Mouse (Mus musculus) heart, adult 18-20 months (tissue): Measurements from ENCODE around the gene Mtr. TPM values are rescaled to one million over a fixed set of nuclear protein-coding genes. Genes with fewer than 3 reads are reported as not detected.

ENCODE experiments used
- DNase-seq, 2 experiments: peaks; one replicate each; pipeline ENCODE4 v3.0.0; 2021 to 2022; ENCODE audit warnings: mixed read lengths in 1 of 2
- long read RNA-seq, 2 experiments: library from polyadenylated mRNA; stranded (forward); transcript quantifications; one replicate each; pipeline ENCODE4 v2.0.0; 2021
- total RNA-seq, 2 experiments: library from RNA; stranded (reverse); gene quantifications; 2 replicates each; pipeline ENCODE4 v1.2.3; 2021

The Mtr gene
- total RNA-seq: 100 to 1,000 TPM in 1 of 2 experiments, 10 to 100 TPM in 1; 95.0 to 113 TPM
- long read RNA-seq, experiment 1, full-length matches to known transcripts: 4 of 30 reads
- long read RNA-seq, experiment 1, partial matches to known transcripts: 13 of 30 reads
- long read RNA-seq, experiment 1, other reads (novel, unspliced or antisense): 13 of 30 reads
- long read RNA-seq, experiment 2, partial matches to known transcripts: 4 of 15 reads
- long read RNA-seq, experiment 2, other reads (novel, unspliced or antisense): 11 of 15 reads

DNA sequence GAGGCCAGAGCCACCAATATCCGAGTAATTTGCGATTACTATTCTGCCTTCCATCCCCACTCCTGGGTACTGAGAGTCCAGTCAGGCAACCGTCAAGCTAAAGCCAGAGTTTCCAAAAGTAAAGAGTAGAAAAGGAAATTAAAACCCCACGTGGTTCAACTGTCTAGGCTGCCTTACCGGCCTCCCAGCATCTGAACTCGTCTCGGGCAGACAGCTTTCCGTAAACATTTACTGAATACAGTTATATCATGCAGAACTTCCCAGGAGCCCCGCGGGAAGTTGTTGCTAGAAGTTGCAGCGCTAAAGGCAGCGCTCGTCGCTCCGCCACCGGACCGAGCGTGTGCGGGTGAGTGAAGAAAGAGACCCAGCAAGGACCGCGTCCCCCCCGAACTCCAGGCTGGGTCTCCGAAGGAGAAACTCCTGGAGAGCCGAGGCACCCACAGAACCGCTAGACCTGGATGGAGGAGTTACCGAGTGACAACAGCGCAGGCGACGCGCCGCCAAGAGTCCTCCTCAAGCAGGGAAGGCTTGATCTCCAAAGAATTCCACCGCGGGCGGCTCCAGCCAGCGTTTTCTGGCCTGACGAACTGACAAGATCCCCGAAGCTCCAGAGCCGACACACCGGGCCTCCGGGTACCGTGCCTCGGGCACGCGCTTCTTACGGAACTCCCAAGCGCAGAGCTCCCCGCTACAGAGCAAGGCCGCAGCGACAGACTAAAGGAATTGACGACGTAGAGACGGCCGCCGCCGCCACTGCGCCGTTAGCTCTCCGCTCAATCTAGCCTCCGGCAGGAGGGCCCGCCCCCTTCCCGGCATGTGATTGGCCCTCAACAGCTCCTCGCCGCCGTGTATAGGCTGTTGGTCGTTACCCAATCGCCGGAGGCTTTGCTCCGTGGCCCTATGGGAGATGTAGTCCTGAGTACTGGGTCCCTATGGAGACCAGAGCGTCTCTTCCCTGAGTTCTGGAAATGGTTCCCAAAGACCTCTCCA lies at the start of gene Mtr:
Gene Mtr (minus strand): TSS at position 723 of the 990 bp plus-strand sequence.
- peak; percentile 94 to 98 for DNase-seq

DNA sequence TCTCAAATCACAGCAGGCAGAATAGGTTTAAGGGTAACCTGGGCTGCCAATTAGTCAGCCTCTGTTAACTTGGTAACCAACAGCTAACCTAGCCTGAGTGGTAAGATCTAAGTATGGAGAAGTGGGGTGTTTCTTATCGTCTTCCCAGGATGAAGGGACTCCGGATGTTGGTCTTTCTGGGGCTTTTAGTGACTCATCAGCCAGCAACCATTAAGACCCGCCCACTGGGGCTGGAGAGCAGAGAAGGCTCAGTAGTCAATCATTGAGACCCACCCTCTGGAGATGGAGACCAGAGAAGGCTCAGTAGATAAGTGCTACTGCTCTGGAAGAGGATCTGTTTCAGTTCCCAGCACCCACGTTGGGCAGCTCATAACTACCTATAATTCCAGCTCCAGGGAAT lies 49.4 kb upstream of the Mtr start:
- DNase-seq: no peak

DNA sequence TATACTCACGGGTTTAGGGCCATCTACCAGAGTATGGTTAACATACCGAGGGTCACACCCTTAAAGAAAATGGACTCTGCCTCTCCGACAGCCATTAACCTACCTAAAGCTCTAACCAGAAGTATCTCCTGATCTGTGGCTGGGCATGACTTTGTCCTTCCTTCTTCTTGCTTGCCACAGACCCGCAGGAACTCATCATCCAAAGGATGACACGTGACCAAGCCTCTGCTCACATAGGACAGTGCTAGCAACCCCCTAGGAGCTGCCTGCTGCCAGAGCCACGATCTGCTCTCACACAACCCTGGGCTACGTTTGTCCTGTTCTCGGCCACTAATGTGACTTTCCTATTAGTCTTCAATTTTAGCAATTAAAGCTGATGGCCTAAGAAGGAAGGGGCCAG lies 47.6 kb upstream of the Mtr start:
- no peak for DNase-seq

DNA sequence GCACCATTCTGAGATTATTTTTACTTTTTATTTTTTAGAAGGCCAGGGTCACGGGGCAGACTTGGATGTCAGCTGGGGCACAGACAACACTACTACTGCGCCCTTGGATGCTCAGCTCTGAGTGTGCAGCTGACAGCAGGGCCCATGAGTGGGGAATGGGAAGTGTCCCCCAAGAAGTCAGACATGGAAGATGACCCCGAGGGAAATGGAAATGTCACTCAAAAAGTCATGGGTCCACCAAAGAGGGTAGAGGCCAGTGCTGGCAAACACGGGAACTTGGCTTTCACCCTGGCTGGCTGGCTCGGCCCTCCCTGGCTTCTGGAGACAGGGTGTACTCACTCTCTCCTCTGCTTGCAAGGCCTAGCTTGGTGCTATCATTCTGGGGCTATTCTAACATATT lies 47.1 kb upstream of the Mtr start:
- DNase-seq: no peak

DNA sequence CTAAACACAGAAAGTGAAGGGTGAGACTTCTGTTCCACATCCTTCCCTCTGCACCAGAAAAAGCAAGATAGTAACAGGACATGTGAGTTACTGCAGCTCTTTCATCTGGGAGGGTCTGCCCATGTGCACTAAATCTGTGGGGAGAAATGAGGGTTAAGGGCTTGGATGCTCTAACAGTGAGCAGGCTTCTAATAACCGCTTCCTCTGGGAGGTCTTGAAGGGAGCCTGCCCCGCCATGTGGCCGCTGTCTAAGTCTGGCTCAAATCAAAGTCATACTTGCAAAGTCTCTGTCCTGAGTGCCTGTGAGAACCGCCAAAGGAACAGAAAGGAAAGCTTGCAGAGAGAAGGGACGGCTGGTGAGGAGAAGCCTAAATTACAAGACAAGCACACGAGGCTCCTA lies 39.9 kb upstream of the Mtr start:
- DNase-seq: no peak

DNA sequence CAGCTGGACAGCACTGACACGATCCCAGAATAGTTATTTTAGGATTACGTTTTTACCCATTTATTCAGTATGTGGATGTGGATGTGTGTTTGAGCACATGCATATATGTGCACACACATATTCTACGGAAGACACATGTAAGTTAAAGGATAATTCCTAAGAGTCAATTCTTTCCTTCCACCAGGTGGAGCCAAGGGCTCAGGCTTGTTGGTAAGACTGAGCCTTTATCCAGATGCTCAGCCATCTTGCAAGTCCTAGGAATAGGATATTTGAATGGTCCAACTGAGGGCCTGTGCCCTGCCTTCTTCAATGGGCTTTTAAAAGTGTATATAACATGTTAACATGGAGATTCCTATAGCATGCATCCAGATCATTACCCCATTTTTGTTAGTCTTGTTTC lies 38.8 kb upstream of the Mtr start:
- no peak for DNase-seq

DNA sequence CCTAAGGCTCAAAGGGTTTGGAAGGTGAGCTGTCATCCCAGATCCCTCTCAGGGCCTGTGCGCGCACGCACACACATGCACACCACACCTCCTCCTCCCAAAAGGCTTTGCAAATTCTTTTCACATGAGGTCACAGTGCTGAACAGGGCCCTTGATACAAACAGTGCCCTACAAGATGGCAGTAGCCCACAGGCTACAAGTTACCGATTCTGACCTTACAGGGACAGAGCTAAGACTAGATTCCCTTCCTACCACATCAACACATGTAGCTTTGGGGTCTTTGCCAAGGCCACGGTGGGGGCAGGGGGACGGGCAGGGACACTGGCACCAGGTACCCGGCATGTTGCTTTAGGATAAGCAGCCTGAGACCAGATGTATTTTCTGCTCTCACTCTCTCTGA lies 35.9 kb upstream of the Mtr start:
- DNase-seq: peak; percentile 57 to 68

DNA sequence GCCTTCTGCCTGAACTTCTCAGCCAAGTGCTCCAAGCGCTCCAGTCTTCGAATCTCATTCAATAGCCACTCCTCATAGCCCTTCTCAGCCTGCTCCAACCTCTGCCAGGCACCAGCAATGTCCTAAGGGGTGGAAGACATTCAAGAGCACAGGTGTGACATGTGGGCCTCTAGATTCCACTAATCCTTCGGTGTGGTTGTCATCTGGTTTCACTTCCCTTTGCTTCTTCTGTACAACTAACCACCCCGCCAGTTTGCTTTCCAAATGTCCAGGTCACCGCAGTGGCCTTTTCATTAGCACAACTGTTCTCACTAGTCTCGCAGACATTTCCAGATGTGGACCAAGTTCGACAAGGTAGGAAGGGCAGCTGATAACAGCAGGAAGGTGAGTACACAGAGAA lies 32.8 kb upstream of the Mtr start:
- DNase-seq: no peak

DNA sequence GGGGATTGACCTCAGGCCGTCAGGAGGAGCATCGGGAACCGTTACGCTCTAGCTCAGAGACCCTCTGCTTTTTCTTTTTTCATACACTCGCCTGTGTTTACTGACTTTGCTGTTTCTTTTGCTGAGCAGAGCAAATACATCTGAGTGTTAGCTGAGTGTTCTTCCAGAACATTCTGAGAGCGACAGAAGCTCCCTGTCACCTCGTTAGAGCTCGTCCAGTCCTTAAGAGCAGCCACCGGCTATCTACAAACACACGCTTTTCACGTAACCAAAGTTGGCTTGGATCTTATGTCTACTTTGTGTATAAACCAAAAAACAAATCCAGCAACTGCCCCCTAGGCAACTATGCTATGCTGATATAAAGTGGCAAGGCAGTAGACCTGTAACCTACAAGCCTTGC lies 26.6 kb upstream of the Mtr start:
- no peak for DNase-seq

DNA sequence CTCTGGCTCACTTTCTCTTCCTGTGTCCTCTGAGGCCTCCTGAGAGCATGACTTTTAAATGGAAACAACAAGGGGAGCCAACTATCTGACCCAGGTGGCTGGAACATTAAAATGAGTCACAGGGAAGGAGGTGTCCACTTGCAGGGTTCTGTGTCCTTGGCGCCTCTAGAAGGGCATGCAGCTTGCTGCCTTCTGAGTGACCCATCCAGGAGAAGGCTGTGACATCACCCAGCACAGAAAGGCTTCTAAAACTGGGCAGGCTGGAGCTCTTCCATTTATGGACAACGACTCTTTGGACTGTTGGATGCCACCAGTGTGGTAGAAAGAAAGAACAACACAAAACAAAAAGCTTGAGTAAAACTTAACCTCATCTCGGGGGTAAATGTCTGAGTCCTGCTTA lies 25.9 kb upstream of the Mtr start:
- peak; percentile 59 to 87 for DNase-seq

DNA sequence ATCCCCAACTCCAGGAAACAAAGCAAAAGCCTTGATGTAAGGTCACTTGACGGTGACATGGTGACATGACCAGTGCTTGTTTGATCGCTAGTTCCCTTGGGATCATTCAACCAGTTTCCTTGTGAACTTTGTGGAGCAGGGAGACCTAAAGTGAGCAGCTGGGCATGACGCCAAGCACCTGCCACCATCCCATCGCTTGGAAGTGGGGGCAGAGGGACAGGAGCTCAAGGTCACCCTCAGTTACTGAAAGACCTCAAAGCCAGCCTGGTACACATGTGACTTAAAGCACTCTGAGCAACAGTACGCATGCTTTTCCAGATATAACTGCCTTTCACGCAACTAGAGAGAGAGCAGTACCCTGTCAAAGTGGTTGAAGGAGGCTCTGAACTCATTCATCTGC lies 16.8 kb upstream of the Mtr start:
- DNase-seq: peak in 1 of 2 experiments; percentile 46

DNA sequence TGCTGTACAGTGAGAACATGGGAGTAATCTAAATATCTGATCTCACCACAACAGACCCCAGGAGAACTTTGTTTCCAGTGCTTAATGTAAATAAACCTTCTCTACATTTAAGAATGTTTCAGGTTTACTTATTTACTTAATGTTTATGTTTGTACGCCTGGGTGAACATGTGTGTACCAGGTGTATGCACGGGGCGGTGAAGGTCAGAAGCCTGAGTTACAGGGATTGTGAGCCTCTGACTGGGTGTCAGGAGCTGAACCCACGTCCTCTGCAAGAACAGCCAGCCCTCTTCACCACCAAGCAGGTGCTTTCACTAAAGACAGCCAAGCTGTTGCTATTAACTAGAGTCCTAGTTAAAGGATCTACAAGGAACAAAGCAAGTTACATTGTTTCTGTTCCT lies 16.3 kb upstream of the Mtr start:
- no peak for DNase-seq

DNA sequence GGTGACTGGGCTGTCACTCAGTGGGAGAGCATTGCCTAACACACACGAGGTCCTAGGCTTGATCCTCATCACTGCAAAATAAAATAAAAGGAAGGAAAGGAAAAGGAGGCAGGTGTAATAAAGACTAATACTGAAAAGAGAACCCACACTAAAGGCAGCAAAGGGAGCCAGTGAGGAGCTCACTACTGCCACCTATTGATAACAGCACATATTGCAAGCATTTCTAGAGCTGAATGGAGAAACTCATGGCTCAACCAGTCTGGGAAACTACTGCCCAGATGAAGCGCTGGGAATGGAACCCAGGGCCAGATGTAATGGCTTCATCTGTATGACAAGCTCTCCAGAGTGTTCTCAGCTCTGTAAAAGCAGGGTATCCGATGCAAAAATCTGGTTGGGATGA lies 15.0 kb upstream of the Mtr start:
- peak; percentile 42 to 60 for DNase-seq

DNA sequence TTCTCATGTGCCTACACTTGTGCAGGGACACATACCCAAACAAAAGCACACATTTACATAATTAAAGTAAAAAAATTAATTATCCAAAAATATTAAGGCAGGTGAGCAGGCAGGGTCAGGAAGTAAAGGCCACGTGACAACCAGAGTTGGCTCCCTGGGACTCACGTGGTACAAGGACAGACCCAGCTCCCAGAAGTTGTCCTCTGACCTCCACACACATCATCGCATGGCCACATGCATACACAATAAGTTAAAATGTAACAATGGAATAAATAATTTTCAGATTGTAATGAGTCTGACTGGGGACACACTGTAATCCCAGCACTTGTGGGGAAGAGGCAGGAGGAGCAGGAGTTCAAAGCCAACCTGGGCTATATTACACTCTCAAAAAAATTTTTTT lies 10.1 kb upstream of the Mtr start:
- DNase-seq: no peak

DNA sequence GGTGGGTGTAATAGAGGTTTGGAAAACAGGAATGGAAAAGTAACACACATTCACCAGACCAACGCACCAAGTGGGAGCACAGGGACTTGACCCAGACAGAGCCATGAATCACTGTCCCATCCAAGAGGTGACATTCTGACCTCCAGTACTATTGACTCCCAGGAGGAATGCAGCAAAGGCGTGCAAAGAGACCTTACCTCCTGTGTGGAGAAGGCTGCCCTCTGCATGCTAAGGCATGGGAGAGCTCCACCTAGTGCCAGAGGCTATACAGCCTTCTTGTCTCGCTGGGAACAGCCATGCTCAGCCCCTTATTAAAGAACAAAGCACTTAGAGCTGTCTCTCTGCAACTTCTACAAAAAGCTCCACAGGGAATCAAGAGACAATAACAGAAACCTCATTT lies 9.2 kb upstream of the Mtr start:
- DNase-seq: no peak

DNA sequence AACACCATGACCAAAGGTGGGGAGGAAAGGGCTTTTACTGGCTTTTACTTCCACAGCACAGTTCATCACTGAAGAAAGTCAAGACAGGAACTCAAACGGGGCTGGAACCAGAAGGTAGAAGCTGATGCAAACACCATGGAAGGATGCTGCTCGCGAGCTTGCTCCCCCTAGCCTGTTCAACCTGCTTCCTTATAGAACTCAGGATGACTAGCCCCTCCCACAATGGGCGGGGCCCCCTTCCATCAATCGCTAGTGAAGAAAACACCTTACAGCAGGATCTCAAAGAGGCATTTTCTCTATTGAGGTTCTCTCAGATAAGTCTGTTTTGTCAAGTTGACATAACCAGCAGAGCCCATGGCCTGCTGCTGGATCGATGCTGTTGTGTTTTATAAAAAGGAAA lies 6.1 kb upstream of the Mtr start:
- DNase-seq: no peak

DNA sequence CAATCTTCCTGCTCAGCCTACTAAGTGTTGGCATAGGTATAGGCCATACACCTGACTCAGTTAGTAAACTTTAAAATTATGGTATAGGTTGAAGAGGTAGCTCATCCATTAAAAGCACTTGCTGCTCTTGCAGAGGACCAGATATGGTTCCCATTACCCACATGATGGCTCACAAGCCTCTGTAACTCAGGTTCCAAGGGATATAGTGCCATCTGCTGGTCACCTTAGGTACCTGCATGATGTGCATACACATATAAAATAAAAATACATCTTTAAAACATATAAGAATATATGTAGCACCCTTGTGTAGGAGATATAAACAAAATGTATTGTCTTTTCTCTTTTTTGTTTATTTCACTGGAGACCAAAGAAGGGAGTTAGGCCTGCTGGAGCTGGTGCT lies 3.6 kb upstream of the Mtr start:
- no peak for DNase-seq

DNA sequence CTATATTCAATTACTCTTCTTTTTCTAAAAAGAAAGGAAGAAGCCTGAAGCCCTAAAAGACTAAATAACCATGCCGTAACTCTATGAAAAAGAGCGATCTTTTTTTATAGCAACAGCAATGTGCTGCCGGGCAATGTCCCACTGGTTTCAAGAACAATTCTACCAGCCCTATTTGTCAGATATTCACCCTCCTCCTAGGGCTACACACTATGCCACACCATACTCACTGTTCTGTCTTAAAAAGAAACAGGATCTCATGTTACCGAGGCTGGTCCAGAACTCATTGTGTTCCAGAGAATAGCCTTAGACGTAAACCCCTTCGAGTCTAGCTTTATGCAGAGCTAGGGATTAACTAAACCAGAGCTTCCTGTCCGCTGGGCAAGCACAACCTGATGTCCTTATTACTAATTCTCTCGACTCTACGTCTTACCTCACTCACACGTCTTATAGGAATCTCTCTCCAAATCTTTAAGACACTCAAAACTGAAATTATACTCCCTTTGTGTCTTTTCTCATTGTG lies 982 bp downstream of the Mtr start:
- DNase-seq: no peak

DNA sequence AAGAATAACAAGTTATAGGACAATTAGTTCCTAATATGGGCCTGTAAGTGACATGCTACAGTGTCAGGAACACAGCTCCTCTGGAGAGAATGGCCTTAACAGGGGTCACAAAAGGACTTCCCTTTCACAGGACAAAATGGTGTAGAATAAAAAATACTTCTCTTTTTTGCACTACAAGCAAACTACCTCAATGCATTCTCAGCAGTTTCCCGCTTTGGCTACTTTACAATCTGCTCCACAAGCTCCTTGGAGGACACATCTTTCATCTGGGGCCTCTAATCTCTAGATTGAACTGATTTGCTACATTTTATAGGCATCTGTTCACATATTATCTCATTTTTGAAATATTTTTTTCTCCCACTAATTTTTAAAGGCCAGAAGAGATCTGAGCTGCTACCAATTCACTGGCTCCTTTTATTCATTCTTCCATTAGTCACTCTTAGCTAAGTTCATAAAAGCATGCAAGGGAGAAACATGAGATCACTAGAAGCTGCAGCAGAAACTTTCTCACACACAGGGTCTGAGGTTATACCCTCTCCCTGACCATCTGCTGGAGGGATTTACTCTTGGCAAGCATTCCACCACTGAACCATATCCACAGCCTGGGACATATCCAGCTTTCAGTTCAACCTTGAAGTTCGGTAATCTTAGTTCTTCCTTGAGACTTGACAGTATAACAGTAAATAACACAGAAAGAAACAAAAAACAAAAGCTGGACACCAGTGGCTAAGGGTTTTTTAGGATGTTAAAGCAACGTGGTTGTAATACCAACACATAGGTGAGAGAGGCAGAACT lies 1.8 kb downstream of the Mtr start:
- DNase-seq: no peak

DNA sequence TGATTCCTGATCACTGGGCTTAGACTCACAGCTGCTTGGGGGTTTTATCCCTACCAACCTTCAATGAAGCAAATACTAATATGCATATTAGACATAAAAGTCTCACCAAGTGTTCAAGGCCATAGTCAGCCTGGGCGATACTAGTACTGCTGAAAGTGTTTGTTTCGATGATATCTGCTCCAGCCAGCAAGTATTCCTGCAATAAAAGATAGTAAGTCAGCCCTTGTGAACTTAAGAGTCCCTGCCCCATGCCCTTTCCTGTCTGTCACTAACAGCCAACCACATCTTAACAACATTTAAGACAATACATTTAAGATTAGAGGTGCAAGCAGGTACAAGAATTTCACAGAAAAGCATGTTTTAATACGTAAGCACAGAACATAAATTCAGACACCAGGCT lies 7.4 kb downstream of the Mtr start:
- no peak for DNase-seq

DNA sequence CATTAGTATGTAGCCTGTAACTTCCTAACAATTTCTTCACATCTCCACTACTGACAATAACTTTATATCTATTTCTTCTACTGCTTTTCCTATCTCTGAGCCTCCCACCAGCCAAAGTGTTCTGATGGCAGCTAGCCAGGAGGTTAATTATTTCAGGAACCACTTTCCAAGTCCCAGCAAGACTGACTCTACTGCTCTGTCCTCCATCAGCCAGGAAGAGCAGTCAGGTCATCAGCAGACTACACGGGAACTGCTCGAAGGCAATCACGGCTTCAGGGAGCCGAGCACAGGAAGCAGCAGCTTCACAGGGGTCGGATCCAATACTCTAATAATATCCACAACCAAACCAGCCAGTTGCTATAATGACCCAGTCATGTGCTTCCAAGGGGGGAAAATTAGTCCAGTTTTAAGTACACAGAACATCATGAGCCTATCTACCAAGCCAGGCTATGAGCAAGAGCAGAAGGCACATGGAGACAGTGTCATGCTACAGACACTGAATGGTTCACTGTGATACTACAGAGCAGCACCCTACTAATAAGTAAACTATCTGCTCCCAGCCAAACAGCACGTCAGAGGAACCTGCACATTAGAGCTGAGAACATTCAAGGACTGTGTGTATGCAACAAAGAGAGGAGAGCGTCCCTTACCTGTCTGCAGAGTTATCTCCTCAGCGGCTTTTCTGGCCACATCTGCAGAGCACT lies 8.6 kb downstream of the Mtr start:
- DNase-seq: peak; percentile 16 to 30

DNA sequence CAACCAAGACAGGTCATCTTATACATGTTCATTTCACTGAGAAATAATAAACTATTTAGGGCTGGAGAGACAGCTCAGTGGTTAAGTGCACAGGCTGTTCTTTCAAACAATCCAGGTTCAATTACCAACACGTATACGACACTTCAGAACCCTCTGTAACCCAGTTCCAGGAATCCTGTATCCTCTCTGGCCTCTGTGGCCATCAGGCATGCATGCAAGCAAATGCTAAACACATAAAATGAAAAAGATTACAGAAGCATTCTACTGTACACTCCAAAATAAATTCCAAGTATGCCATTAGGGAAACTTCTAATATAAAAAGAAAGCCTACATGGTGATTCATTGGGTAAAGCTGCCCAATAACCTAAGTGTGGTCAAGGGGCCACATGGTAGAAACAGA lies 12.0 kb downstream of the Mtr start:
- DNase-seq: no peak
